Mouse (Mus musculus): Measurements from ENCODE around the gene Coq8b.
"Not testable (repeated sequence)": the region's sequence is repeated elsewhere in the genome, so short reads cannot be mapped to it uniquely, and the experiment has no call there.

The Coq8b gene

DNA sequence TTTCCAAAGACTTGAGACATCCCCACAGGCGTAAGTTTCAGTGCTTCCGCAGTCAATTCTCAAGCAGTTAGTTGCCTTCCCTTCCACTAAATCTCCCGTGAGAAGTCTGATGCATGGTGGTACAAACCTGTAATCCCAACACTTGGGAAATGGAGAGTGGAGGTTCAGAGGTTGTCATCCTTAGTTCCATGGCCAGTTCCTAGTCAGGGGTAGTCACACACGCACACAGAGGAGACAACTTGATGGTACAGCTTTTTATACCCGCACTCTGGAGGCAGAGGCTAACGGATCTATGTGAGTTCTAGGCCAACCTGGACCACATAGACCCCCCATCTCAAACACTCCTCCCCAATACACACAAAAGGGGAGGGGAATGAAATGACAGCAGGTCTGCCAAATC, 4.0 kb upstream of the Coq8b start:
- no peak for DNase-seq (ENCODE audit: low spot score)

DNA sequence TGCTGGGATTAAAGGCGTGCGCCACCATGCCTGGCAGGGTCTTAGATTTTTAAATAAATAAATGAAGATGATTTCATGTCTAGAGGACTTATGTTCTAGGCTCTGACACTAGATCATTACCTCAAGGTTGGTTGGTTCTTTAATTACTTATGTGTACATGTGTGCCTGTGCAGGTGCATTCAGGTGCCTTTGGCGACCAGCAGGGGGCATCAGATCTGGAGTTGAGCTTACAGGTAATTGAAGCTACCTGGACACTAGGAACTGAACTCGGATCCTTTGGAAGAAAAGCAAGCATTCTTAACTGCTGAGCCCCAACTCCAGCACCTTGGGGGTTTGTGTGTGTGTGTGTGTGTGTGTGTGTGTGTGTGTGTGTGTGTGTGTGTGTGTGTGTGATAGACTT, 2.0 kb upstream of the Coq8b start:
- DNase-seq (ENCODE audit: low spot score) = no peak

DNA sequence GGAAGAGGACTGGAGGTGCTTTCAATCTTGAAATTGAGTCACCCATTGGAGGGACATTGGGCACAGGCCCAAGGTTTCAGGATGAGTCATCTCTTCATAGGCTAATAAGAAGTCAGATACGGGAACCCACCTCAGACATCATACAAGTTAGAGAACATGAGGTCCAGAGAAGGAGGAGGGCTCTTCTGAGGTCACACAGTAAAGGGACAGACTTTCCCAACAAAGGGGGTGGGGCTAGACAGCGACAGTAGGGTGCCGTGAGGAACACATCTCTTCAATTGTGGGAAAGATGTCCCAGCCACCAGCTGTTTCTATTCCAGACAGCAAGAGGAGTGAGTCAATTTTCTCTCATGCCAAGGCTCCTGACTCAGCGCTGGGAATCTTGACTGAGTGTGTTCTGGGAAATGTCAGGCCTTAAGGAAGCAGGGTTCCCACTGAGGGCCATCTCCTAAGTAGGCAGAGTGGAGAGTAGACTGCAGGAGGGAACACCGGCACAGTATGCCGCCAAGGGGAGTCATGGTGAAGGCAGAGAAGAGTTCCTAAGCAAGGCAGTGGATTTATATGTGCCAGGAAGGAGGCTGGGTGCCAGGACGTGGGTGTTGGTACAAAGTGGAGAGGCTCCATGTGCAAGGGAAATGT, 1.0 kb upstream of the Coq8b start:
- peak; percentile 90 for DNase-seq (ENCODE audit: low spot score)

DNA sequence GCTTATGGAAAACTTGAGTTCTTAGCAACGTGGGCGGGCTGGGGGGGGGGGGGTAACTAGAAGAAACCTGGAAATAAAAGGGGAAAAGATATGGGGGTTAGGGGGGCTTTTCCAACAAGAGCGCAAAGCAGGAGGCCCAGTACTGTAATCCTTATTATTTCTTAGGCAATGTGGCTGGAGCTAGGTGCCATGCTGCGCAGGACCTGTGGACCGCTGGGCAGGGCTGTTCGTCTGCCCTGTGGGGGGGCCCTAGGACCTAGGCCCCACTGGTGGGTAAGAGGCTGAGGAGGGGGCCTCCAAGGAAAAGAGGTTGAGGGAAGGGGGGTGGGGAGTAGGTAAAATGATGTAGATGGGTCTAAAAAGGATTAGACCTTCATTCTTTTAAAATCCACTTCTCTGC, 477 bp downstream of the Coq8b start:
- no peak for DNase-seq (ENCODE audit: low spot score)

DNA sequence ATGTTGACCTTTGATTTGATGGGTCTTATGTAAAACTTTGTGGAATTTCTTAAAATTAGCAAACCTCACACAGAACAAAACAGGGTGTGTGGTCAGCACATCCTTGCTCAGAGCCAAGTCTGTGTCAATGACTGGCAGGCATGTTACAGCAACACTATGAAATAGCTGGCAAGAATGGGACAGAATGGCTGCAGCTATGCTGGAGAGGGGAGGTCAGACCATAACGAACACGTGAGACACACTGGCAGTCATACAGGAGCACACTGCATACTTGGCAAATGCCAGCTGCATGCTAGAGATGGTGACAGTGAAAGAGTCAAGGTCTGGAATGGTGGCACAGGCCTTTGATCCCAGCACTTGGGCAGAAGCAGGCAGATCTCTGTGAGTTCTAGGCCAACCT, 2.9 kb downstream of the Coq8b start:
- DNase-seq (ENCODE audit: low spot score) = no peak

DNA sequence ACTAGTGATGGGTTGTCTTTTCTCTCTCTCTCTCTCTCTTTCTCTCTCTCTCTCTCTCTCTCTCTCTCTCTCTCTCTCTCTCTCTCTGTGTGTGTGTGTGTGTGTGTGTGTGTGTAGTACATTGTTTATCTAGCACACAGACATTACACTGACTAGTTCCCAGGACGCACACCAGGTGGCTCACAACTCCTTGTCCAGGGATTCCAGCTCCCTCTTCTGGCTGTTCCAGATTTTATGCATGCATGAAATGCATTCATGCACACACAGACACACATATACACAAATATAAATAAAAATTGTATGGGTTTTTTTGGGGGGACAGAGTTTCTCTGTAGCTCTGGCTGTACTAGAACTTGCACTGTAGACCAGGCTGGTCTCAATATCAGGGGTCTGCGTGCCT, 4.7 kb downstream of the Coq8b start:
- no peak for DNase-seq (ENCODE audit: low spot score)

DNA sequence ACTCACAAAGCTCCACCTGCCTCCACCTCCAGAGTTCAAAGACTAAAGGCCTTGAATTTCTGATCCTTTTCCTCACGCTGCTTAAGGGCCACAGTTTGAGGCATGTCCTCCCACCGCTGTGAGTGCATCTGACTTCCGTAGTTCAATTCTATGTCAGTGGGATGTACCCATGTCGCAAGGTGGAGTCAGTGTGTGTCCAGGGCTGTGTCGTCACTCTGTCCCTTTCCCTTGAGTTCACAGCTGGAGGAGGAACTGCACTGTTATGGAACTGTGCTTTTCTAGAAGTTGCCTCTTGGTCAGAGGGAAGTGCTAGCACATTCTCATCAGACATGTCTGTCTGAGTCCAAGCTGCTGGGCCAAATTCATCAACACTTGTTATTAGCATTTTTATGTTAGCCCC, 5.7 kb downstream of the Coq8b start:
- no peak for DNase-seq (ENCODE audit: low spot score)

DNA sequence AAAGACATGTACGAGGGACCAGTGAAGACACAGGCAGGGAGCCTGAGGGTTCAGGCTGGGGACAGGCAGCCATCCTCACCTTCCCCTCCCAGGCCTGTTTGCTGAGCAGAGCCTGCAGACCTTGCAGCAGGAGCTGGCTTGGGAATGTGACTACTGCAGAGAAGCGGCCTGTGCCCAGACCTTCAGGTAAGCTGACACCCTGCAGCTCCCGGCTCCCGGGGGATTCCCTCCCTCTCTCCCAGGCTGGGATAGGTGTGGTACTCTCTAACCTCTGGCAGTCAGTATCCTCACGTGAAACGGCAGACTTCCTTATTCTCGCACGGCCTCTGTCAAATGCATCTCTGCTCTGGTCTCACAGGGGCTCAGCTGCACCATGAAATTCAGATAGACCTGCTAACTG, 10.4 kb downstream of the Coq8b start:
- no peak for DNase-seq (ENCODE audit: low spot score)

DNA sequence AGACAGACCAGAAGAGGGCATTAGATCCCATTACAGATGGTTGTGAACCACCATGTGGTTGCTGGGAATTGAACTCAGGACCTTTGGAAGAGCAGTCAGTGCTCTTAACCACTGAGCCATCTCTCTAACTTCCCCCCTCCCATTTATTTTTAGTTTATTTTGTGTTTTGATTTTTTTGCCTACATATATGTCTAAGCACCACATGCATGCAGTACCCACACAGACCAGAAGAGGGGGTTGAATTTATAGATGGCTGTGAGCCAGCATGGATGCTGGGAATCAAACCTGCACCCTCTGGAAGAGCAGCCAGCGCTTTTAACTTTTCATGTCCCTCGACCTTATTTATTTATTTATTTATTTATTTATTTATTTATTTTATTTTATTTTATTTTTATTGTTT, 11.3 kb downstream of the Coq8b start:
- DNase-seq (ENCODE audit: low spot score) = not testable (repeated sequence)

DNA sequence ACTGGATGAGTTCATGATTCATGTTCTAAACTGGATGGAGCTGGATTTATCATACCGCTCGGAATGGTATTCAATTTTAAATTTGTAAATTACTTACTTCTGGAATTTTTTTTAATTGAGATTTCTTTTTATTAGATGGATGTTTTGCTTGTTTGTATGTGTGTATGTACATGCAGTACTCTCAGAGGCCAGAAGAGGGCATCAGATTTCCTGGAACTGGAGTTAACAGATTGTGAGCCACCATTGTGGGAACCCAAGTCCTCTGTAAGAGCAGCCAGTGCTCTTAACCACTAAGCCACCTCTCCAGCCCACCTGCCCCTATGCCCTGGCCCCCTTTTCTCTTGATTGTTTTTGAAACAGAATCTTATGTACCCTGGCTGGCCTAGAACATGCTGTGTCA, 16.3 kb downstream of the Coq8b start:
- no peak for DNase-seq (ENCODE audit: low spot score)

DNA sequence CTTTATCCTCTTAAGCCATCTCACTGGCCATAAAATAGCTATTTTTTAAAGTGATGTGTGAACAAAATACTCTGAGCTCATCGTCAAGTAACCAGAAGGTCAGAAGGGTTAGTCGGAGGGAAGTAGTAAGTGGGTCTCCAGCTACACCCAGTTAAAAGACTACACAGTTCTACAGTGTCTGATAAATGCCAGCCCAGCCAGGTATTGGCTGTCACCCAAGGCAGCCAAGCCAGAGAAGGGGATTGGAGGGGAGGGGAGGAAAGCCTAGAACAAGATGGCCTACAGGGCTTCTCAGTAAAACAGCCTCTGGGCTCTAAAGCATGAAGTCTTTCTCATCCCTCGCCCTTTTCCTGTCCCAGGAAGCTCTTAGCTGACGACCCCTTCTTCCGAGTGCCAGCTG, 17.1 kb downstream of the Coq8b start:
- DNase-seq (ENCODE audit: low spot score) = peak; percentile 32

DNA sequence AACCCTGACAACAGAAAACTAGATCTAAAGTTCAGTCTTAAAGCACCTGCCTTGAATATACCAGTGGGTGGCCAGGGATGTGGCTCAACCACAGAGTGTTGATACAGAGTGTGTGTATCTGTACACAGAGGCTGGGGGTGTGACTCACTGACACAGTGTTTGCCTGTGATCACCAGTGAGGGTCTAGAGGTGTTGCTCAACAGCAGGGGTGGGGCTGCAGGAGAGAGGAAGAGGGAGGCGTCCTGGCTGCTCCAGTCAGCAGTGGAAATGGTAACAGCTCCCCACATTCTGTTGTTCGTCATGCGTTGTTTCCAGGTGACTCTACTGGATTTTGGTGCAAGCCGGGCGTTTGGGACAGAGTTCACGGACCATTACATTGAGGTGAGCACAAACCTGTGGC, 19.1 kb downstream of the Coq8b start:
- DNase-seq (ENCODE audit: low spot score) = no peak

DNA sequence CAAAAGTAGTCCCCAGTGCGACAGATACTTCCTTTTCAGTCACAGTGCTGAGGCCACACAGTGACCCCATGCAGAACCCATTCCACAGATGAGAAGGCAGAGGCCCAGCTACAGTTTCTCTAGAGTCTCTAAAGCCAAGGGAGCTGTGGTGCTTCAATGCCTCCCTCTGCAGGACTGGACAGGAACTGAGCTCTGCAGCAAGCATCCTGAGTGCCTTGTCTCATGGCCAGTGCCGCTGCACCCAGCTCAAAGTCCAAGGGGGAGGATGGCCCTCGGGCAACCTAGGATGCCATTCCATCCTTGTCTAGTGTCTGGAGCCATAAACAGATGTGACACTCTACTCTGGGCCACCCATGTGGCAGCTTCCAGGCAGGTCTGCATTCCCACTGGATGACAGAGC, 22.9 kb downstream of the Coq8b start:
- peak; percentile 14 for DNase-seq (ENCODE audit: low spot score)

DNA sequence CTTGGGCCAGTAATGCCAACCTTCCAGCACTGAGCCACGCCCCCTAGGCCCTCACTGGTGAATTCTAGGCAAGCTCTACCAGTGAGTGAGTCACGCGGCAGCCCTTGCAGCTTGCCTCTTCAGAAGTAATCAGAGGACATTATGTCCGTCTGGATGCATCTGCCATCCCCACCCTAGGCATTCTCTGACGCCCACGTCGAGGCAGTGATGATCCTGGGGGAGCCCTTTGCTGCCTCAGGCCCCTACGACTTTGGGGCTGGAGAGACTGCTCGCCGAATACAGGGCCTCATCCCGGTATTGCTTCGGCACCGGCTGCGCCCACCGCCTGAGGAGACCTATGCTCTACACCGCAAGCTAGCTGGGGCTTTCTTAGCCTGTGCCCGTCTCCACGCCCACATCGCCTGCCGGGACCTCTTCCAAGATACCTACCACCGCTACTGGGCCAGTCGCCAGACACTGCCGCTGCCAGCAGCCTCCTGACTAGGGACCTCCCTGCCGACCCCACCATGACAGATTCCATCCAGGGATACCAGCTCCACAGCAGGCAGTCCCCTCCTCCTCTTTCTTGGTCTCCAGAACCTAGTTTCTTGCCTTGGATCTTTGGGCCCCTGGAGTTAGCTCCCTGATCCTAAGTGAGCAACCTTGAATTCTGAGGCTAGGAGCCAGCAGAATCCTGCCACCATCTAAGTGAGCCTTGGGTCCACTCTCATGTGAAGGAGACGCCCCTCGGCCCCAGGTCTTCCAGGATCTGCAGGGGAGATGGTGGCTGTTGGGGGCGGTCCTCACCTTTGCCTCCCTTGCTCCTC, 24.4 kb downstream of the Coq8b start:
- peak; percentile 85 for DNase-seq (ENCODE audit: low spot score)

DNA sequence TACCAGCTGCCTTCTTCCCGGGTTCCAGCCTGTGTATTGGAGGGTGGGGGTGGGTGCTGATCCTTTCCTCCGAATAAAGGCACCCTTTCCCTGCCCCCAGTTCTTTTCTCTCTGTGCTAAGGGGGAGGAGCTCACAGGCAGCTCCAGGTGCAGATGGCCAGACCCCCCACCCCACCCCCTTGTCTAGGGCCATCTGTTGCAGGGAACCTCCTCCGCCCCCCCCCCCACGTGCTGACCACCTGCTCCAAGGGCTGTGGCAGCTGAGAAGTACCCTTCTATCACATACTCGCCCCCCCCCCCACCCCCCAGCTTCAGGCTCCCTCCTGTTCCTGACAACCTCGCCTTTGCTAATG, 25.0 kb downstream of the Coq8b start:
- no peak for DNase-seq (ENCODE audit: low spot score)

DNA sequence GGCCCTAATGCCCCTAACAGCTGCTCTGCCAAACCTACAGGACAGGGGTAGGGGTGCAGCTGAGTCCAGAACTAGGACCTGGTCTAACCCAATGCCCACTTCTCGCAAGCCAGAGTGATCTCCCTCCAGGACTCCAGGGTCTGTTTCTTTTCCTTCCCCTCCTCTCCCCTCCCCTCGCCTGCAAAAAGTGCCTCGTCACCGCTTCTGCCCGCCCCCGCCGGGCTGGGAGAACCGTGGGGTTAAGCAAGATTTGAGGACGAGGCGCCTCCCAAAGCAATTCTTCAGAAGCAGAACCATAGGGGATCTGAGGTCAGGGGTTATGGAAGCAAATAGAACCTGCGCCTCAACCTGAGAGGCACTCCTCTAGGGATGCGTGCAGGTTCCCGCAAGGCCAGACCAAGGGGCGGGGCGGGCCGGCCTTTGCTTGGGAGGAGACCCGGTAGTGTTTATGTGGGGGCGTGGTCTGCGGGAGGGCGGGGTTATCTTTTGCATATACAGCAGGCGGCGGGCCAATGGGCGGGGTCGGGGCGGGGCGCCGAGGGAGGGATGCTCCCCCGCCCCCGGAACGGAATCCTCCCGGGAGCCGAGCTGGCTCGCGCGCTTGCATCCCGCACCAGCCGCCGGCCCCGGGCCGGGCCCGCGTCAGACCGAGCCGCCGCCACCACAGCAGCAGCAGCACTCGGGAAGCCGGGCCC, 25.5 kb downstream of the Coq8b start, which contains the start of gene Numbl:
Numbl (plus strand) TSS at position 229 of the 695 bp plus-strand sequence.
- DNase-seq (ENCODE audit: low spot score) = peak; percentile 91

DNA sequence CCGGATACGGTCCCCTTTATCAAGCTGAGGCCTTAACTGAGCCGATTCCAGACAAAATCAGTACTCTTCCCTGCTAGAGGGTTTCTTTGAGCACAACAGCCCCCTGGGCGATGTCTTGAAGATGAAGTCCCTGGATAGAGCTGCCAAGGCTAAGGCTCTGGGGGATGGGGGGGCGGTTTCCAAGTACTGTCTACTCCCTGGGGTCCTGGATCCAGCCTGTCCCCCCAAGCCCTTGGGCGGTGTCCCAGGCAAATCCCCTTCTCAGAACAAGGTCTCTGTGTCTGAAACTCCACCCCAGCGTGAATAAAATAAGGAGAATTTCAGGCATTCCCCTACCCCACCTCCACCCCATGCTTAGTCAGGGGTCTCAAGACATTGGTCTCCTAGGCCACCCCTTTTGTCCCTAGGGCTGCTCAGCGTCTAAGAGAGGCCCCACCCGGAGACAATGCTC, 26.5 kb downstream of the Coq8b start:
- peak; percentile 37 for DNase-seq (ENCODE audit: low spot score)

DNA sequence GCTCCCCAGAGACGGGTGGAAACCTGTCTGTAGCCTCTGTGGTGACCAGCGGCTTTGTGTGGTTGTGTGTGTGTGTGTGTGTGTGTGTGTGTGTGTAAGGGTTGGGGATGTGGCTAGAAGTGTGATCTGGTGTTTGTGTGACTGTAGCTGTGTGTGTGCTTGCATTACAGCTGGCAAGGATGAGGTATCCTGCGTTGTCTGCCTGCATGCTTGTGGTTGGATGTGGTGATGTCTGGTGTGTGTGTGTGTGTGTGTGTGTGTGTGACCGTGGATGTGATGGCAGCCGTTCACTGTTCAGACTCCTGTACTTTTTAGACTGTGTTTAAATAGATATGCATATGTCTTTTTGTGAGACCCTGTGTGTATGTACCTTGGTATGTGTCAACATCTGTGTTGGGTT, 26.9 kb downstream of the Coq8b start:
- peak; percentile 27 for DNase-seq (ENCODE audit: low spot score)

DNA sequence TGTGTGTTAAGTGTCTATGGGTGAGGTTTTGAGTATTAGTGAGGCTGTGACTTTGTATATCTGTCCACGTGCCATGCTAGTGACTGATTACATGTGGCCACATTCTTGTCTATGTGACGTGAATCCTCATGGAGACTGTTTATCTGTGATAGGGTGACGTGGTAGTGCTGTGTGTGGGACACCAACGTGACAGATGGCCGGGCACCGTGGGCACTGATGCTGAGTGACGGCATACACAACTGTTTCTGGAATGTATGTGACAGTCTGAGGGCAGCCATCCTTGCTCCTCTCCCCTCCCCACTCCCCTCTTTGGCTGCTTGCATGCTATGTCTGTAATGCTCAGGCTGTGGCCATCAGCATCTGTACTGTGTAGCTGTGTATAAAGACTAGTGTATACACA, 28.0 kb downstream of the Coq8b start:
- DNase-seq (ENCODE audit: low spot score) = no peak

DNA sequence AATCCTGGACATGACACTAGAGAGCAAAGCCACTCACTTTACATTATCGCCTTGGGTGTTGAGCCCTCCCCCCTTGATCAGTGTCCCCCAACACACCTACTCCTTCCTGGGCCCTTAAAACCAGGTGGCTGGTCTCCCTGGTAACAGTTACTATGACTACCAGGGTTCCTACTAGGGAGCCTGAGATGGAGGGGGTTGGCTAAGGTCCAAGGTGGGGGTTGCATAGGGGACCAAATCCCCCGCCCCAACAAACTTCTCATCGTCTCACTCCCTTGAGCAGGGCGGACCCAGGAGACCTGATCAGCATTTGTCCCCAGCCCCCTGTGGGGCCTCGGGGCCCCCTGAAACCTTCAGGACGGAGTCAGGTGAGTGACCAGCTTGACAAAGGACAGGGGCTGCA, 29.1 kb downstream of the Coq8b start:
- DNase-seq (ENCODE audit: low spot score) = no peak

DNA sequence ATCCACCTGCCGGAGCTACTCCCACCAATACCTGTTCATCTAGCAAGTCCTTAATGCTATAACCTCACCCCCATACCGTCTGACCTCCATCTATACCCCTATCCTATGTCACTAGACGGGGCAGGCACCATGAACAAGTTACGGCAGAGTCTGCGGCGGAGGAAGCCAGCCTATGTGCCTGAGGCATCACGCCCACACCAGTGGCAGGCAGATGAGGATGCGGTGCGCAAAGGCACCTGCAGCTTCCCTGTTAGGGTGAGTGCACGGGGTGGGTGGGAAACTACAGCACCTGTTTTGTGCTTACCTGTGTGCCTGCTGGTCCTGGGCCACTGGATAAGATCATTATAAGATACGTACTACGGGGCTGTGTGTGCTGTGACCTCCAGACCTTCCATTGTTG, 31.9 kb downstream of the Coq8b start:
- DNase-seq (ENCODE audit: low spot score) = no peak

DNA sequence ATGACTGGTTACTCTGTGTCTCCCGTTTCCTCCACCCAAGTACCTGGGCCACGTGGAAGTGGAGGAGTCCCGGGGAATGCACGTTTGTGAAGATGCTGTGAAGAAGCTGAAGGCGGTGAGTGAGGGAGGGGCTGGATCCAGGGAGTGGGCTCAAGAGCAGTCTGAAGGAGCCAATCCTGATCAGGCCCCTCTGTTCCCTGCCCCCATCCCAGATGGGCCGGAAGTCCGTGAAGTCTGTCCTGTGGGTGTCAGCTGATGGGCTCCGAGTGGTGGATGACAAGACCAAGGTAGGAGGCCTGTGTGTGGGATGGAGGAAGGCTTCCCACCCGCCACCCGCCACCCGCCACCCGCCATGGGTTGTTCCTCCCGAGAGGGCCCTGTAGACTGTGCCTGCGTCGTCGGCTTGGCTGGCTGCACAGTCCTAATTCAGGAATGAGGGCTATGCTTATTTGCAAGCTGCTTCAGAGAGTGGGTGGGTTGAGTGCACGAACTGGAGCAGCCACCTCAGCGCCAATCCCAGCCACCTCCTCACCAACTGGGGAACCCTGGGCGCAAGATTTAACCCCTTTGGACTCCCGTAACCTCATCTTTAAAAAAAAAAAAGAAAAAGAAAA, 33.8 kb downstream of the Coq8b start:
- no peak for DNase-seq (ENCODE audit: low spot score)

DNA sequence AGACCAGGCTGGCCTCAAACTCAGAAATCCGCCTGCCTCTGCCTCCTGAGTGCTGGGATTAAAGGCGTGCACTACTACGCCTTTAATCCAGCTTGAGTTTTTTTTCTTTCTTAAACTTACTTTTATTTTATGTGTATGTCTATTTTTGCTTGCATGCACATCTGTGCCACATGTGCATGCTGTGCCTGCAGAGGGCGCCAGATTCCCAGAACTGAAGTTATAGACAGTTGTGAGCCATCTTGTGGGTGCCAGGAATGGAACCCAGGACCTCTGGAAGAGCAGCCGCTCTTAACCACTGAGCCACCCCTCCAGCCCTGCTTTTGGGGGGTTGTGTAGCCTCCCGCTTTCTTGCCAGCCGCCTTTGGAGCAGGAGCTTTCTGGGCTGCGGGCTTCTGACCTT, 38.6 kb downstream of the Coq8b start:
- DNase-seq (ENCODE audit: low spot score) = no peak

All from MN1 (cell line).